Mouse (Mus musculus): ENCODE data around the gene Zfp414. TPM values are rescaled to one million over a fixed set of nuclear protein-coding genes. Genes with fewer than 3 reads are reported as not detected.

Zfp414 gene
- polyA plus RNA-seq, 1 experiment from 2014 or later = 67.1 TPM

DNA sequence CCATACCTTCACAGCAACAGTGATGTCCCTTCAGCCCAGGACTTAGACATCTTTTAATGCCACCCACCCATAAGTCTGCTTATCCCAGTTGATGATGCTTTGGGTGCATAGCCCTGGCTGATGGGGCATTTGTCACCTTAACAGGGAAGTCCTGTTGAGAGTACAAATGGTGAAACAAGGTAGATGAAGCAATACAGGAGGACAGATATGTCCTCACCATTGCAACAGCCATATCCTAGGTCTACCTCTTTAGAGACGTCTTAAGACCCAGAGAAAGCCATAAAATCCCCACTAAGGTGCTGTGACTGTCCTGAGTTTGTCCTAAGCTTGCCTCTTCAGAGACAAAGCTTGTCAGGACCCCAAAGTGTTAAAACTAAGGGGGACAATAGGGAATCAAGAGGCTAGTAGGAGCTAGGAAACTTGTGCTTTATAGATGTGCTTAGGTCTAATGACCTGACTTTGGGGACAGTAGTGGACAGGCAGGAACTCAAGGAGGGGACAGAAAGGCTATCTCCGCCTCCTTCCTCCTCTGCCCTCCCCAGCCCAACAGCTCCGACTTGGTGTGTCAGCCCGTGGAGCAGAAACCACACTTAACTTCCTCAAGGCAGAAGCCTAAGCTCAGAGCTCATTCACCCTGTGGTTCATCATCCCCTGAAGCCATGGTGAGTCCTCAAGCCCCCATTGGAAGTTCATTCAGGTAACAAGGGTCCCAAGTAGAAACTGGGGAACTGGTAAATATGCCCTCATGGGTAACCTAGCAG, 8.8 kb downstream of the Zfp414 start, which contains the start of gene Pram1:
TSS of gene Pram1 (plus strand) at position 541 of the 761 bp plus-strand sequence.
- DNase-seq (ENCODE audit: low spot score) (no peak), ATAC-seq (ENCODE audit: low FRiP score) (no peak)
- H3K9ac ChIP-seq (ENCODE audit: low read depth, low read length) = no peak within 1 kb of the TSS
- H3K4me2 ChIP-seq (replicated peaks; ENCODE audit: low read depth, low read length) = no peak within 1 kb of the TSS
- H3K27me3 ChIP-seq (ENCODE audit: control insufficient read depth, insufficient read depth, low read length) = no peaks in the 10 kb centered on the region
- H3K36me3 ChIP-seq (ENCODE audit: control insufficient read depth, insufficient read depth, low read length) = no peaks in the 10 kb centered on the region
- no peaks in the 10 kb centered on the region for H3K4me1 ChIP-seq (replicated peaks; ENCODE audit: control insufficient read depth, insufficient read depth, low read length)
- H3K27ac ChIP-seq (ENCODE audit: low read depth, low read length) = no peak within 1 kb of the TSS
- H3K4me3 ChIP-seq (ENCODE audit: low read depth, low read length) = no peak within 1 kb of the TSS
- H3K9me3 ChIP-seq (ENCODE audit: control insufficient read depth, low read length) = no peaks in the 10 kb centered on the region
- WGBS = 89% methylated on average over 4 of the region's 4 CpGs

DNA sequence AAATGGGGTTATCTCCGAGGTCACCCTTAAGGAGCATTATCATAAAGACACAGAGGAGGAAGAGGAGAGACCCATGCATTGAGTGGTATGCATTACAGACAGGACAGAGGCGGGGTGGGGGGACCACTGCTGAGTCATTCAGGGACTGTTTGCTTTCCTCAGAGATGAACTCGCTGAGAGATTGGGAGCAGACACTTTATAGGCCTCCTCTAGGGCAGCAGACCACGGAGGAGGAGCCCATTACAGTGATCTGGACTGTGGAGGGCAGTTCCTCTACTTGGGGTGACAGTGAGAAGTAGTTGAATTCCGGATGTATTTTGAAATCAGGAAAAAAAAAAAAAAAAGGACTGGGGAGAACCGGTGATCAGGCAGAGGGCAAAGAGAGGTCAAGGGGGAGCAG, 10.9 kb downstream of the Zfp414 start:
- no peak for ATAC-seq (ENCODE audit: low FRiP score)
- H3K4me3 ChIP-seq (ENCODE audit: low read depth, low read length) = no peak overlapping the region
- H3K4me2 ChIP-seq (replicated peaks; ENCODE audit: low read depth, low read length) = no peak overlapping the region
- H3K9me3 ChIP-seq (ENCODE audit: control insufficient read depth, low read length) = no peaks in the 10 kb centered on the region
- DNase-seq (ENCODE audit: low spot score) = no peak
- no peaks in the 10 kb centered on the region for H3K27me3 ChIP-seq (ENCODE audit: control insufficient read depth, insufficient read depth, low read length)
- H3K27ac ChIP-seq (ENCODE audit: low read depth, low read length) = no peak overlapping the region
- WGBS = 67% methylated on average over 6 of the region's 6 CpGs
- H3K4me1 ChIP-seq (replicated peaks; ENCODE audit: control insufficient read depth, insufficient read depth, low read length) = no peaks in the 10 kb centered on the region
- no peaks in the 10 kb centered on the region; the same call in none of the 2 replicates for H3K36me3 ChIP-seq (ENCODE audit: control insufficient read depth, insufficient read depth, low read length)
- H3K9ac ChIP-seq (ENCODE audit: low read depth, low read length) = no peak overlapping the region

DNA sequence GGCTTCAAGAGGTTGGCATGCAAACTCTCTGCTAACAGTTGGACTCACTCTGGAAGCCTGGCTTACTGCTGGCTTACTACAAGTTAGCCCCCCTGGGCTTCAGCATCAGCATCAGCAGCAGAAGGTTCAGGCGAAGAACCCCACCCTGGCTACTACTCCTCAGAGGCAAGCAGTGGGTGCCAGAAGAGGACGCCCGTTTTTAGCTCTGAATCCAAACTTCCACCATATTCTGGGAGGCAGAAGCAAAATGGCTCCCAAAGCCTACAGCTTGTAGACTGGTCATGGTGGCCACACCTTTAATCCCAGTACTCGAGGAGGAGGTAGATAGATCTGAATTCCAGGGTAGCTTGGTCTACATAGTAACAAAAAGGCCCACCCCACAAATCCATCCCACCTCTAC, 15.2 kb downstream of the Zfp414 start:
- H3K9me3 ChIP-seq (ENCODE audit: control insufficient read depth, low read length) = no peaks in the 10 kb centered on the region
- H3K27ac ChIP-seq (ENCODE audit: low read depth, low read length) = no peak overlapping the region
- no peak overlapping the region for H3K4me2 ChIP-seq (replicated peaks; ENCODE audit: low read depth, low read length)
- no peak overlapping the region for H3K4me3 ChIP-seq (ENCODE audit: low read depth, low read length)
- H3K4me1 ChIP-seq (replicated peaks; ENCODE audit: control insufficient read depth, insufficient read depth, low read length) = no peaks in the 10 kb centered on the region
- 97% methylated on average over 4 of the region's 4 CpGs for WGBS
- no peak overlapping the region for H3K9ac ChIP-seq (ENCODE audit: low read depth, low read length)
- peaks cover 8% of the 10 kb centered on the region for H3K36me3 ChIP-seq (ENCODE audit: control insufficient read depth, insufficient read depth, low read length)
- no peak for ATAC-seq (ENCODE audit: low FRiP score)
- no peak for DNase-seq (ENCODE audit: low spot score)
- H3K27me3 ChIP-seq (ENCODE audit: control insufficient read depth, insufficient read depth, low read length) = no peaks in the 10 kb centered on the region

DNA sequence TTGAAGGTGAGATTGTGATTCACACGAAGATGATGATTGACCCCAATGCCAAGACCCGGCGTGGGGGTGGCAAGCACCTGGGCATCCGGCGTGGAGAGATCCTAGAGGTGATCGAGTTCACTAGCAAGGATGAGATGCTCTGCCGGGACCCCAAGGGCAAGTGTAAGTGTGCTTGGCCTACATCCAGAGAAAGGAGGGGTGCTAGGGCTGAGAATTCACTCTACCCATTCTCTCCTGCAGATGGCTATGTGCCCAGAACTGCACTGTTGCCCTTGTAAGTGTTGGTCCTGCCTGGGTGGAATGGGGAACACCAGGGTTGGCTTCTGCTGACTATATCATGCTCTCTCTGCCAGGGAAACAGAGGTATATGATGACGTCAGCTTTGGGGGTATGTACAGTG, 16.2 kb downstream of the Zfp414 start:
- 97% methylated on average over 8 of the region's 8 CpGs for WGBS
- ATAC-seq (ENCODE audit: low FRiP score) = no peak

DNA sequence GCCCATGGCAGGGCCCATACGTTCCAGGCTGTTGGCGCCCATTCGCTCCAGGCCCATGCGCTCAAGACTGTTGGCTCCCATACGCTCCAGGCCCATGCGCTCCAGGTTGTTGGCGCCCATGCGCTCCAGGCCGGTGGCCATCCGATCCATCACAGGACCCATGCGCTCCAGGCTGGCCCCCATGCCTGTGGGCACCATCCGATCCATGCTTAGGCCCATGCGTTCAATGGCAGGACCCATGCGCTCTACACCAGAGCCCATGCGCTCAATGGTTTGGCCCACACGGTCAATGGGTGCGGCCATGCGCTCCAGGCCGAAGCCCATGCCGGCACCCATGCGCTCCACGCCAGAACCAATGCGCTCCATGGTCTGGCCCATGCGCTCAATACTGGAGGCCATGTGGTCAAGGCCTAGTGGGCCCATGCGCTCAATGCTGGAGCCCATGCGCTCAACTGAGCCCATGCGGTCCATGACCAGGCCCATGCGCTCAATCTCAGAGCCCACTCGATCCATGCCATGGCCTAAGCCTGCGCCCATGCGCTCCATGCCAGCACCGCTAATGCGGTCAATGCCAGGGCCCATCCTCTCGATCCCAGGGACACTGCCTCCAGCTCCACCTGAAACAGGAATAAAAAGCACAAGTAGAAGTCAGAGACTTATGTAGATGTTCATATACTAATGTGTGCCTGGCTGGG, 21.0 kb downstream of the Zfp414 start:
- H3K9me3 ChIP-seq (ENCODE audit: control insufficient read depth, low read length) = no peaks in the 10 kb centered on the region
- H3K4me3 ChIP-seq (ENCODE audit: low read depth, low read length) = no peak overlapping the region
- DNase-seq (ENCODE audit: low spot score) (no peak), ATAC-seq (ENCODE audit: low FRiP score) (0 out of 2 replicates have a peak, but pooled peaks have one; percentile 51)
- H3K27ac ChIP-seq (ENCODE audit: low read depth, low read length) = no peak overlapping the region
- WGBS = 99% methylated on average over 34 of the region's 34 CpGs
- H3K36me3 ChIP-seq (ENCODE audit: control insufficient read depth, insufficient read depth, low read length) = peaks cover 22% of the 10 kb centered on the region
- H3K9ac ChIP-seq (ENCODE audit: low read depth, low read length) = no peak overlapping the region
- no peak overlapping the region for H3K4me2 ChIP-seq (replicated peaks; ENCODE audit: low read depth, low read length)
- H3K4me1 ChIP-seq (replicated peaks; ENCODE audit: control insufficient read depth, insufficient read depth, low read length) = no peaks in the 10 kb centered on the region
- no peaks in the 10 kb centered on the region for H3K27me3 ChIP-seq (ENCODE audit: control insufficient read depth, insufficient read depth, low read length)

More for the DNA sequence above, 16.2 kb downstream of the Zfp414 start:
- Histone ChIP-seq H3K4me1 (replicated peaks; ENCODE audit: control insufficient read depth, insufficient read depth, low read length) (no peaks in the 10 kb centered on the region), H3K9me3 (ENCODE audit: control insufficient read depth, low read length) (no peaks in the 10 kb centered on the region), H3K27me3 (ENCODE audit: control insufficient read depth, insufficient read depth, low read length) (no peaks in the 10 kb centered on the region), H3K9ac (ENCODE audit: low read depth, low read length) (no peak overlapping the region), H3K4me2 (replicated peaks; ENCODE audit: low read depth, low read length) (no peak overlapping the region), H3K27ac (ENCODE audit: low read depth, low read length) (no peak overlapping the region), H3K4me3 (ENCODE audit: low read depth, low read length) (no peak overlapping the region), H3K36me3 (ENCODE audit: control insufficient read depth, insufficient read depth, low read length) (peaks cover 16% of the 10 kb centered on the region)
- DNase-seq (ENCODE audit: low spot score) = no peak

DNA sequence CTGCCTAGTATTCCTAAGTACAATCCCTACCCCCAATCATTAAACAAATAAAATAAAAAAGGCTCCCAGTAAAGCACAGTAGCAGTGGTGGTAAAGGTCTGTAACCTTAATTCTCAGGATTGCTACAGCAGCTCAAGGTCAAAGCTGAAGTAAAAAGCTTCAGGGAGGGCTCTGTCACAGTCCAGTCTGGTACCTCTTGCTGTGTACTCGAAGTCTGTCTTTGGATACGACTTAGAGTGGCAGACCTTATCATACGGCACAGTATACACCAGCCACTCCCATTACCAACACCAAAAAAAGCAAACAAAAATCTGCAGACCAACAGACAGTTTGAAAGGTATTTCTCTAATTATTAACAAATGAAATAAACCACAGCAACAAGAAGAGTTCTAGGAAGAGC, 37.9 kb downstream of the Zfp414 start:
- no peaks in the 10 kb centered on the region for H3K4me1 ChIP-seq (replicated peaks; ENCODE audit: control insufficient read depth, insufficient read depth, low read length)
- H3K27ac ChIP-seq (ENCODE audit: low read depth, low read length) = no peak overlapping the region
- H3K9me3 ChIP-seq (ENCODE audit: control insufficient read depth, low read length) = no peaks in the 10 kb centered on the region
- no peak overlapping the region for H3K4me3 ChIP-seq (ENCODE audit: low read depth, low read length)
- DNase-seq (ENCODE audit: low spot score) = no peak
- no peaks in the 10 kb centered on the region for H3K27me3 ChIP-seq (ENCODE audit: control insufficient read depth, insufficient read depth, low read length)
- WGBS = 91% methylated on average over 3 of the region's 3 CpGs
- H3K36me3 ChIP-seq (ENCODE audit: control insufficient read depth, insufficient read depth, low read length) = peaks cover 11% of the 10 kb centered on the region; the same call in 1 of the 2 replicates
- ATAC-seq (ENCODE audit: low FRiP score) = no peak
- no peak overlapping the region for H3K9ac ChIP-seq (ENCODE audit: low read depth, low read length)
- H3K4me2 ChIP-seq (replicated peaks; ENCODE audit: low read depth, low read length) = no peak overlapping the region

DNA sequence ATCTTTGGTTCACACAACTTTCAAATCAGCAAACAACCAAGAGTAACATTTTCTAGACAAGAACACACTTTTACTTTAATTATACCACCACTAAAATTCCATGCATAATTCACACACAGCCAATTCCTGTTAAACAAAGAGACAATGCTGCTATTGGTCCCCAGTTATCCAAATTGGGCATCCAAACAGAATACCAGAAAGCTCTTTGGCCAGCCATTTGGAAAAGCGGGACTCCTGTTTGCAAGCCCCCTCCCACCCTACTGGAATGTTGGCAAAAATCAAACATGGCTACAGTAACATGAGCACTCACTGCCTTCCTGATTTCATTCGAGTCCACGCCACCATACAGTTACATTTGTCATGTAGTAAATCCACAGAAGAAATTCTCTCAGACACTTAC, 40.8 kb downstream of the Zfp414 start:
- DNase-seq (ENCODE audit: low spot score) (no peak), ATAC-seq (ENCODE audit: low FRiP score) (no peak)
- H3K36me3 ChIP-seq (ENCODE audit: control insufficient read depth, insufficient read depth, low read length) = no peaks in the 10 kb centered on the region
- 94% methylated on average over 3 of the region's 3 CpGs for WGBS
- no peak overlapping the region for H3K27ac ChIP-seq (ENCODE audit: low read depth, low read length)
- H3K9me3 ChIP-seq (ENCODE audit: control insufficient read depth, low read length) = no peaks in the 10 kb centered on the region
- H3K27me3 ChIP-seq (ENCODE audit: control insufficient read depth, insufficient read depth, low read length) = no peaks in the 10 kb centered on the region
- H3K4me1 ChIP-seq (replicated peaks; ENCODE audit: control insufficient read depth, insufficient read depth, low read length) = no peaks in the 10 kb centered on the region
- H3K4me3 ChIP-seq (ENCODE audit: low read depth, low read length) = no peak overlapping the region
- H3K4me2 ChIP-seq (replicated peaks; ENCODE audit: low read depth, low read length) = no peak overlapping the region
- H3K9ac ChIP-seq (ENCODE audit: low read depth, low read length) = no peak overlapping the region

DNA sequence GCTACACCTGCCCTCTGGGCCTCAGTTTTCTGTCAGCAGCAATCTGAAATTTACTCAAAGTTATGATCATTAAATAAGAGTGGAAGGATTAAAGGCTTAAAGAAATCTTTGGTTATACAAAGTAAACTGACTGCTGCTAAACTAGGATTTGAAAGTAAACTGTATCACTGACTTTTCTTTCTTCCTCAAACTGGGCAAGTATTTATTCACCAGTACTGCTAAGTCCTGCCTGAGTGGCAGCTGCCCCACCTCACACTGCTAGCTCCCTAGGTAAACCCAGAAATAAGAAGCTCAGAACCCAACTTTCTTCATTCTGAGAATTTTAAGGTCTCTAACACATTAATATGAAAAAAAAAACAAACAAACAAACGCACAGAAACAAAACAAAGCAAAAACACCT, 44.9 kb downstream of the Zfp414 start:
- ATAC-seq (ENCODE audit: low FRiP score) = no peak
- H3K27ac ChIP-seq (ENCODE audit: low read depth, low read length) = no peak overlapping the region
- H3K4me1 ChIP-seq (replicated peaks; ENCODE audit: control insufficient read depth, insufficient read depth, low read length) = no peaks in the 10 kb centered on the region
- H3K9ac ChIP-seq (ENCODE audit: low read depth, low read length) = no peak overlapping the region
- no peak for DNase-seq (ENCODE audit: low spot score)
- 75% methylated on average over 1 of the region's 1 CpGs for WGBS
- peaks cover 3% of the 10 kb centered on the region for H3K36me3 ChIP-seq (ENCODE audit: control insufficient read depth, insufficient read depth, low read length)
- H3K27me3 ChIP-seq (ENCODE audit: control insufficient read depth, insufficient read depth, low read length) = no peaks in the 10 kb centered on the region
- no peaks in the 10 kb centered on the region for H3K9me3 ChIP-seq (ENCODE audit: control insufficient read depth, low read length)
- no peak overlapping the region for H3K4me3 ChIP-seq (ENCODE audit: low read depth, low read length)
- H3K4me2 ChIP-seq (replicated peaks; ENCODE audit: low read depth, low read length) = no peak overlapping the region

DNA sequence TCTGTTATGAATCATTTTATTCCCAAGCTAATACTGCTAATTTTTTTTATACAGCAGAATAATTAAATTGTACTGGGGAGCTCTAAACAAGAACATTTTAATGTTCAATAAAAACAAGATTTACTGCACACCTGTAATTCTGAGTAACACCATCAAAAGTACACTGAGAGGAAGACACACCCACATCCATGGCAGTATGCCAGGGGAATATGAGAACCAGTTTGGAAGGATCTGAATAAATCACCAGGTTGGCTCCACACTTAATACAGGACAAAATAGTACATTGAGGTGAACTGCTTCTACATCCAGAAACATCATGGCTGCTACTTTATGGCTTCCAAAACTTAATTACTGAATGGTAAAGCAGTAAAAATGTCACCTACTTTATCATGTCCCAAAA, 46.6 kb downstream of the Zfp414 start:
- Histone ChIP-seq H3K4me3 (ENCODE audit: low read depth, low read length) (no peak overlapping the region), H3K9me3 (ENCODE audit: control insufficient read depth, low read length) (no peaks in the 10 kb centered on the region), H3K4me2 (replicated peaks; ENCODE audit: low read depth, low read length) (no peak overlapping the region), H3K9ac (ENCODE audit: low read depth, low read length) (no peak overlapping the region), H3K27ac (ENCODE audit: low read depth, low read length) (no peak overlapping the region), H3K27me3 (ENCODE audit: control insufficient read depth, insufficient read depth, low read length) (no peaks in the 10 kb centered on the region), H3K4me1 (replicated peaks; ENCODE audit: control insufficient read depth, insufficient read depth, low read length) (no peaks in the 10 kb centered on the region), H3K36me3 (ENCODE audit: control insufficient read depth, insufficient read depth, low read length) (peaks cover 3% of the 10 kb centered on the region)
- ATAC-seq (ENCODE audit: low FRiP score) (no peak), DNase-seq (ENCODE audit: low spot score) (no peak)
